ENCODE assay signal across 26 mouse cellular contexts in genomic region chr12:15702137-15702536, GRCm38 (mm10).
DNase-seq lines count a peak whose midpoint lies in the region; ATAC-seq and TF ChIP-seq lines count a peak whose summit lies in the region.
"Had no signal": no experiment of that assay in that cellular context is flagged by ENCODE, and none has a peak within 500 bp of the region (broad histone marks: within the 10 kb centered on the region; RNA-seq: fewer than 3 reads in every experiment).

No protein-coding gene starts in this region.

- 89% methylated on average over 1 of the region's 1 CpGs for WGBS in kidney, postnatal 0 days

- ATAC-seq in kidney, postnatal 0 days (replicated peaks; ENCODE audit: low FRiP score, low read depth): no peak
- ATAC-seq: CD4-positive, CD25-positive, alpha-beta regulatory T cell, adult 4 months; forebrain, embryonic 15.5 days; hindbrain, postnatal 0 days; inflammation-experienced regulatory T-cells, adult 6 months; intestine, embryonic 16.5 days had no signal

- H3K9me3 ChIP-seq in kidney, postnatal 0 days (replicated peaks; ENCODE audit: low read length): no peaks in the 10 kb centered on the region
- no peaks in the 10 kb centered on the region for H3K9me3 ChIP-seq in ES-E14 (ENCODE audit: control insufficient read depth, insufficient read depth, low read depth, low read length)
- H3K9me3 ChIP-seq: embryonic facial prominence, embryonic 12.5 days; embryonic facial prominence, embryonic 15.5 days; forebrain, embryonic 12.5 days; forebrain, embryonic 15.5 days; heart, embryonic 13.5 days had no signal

- TF ChIP-seq CTCF in kidney, postnatal 0 days (IDR thresholded peaks at IDR 0.05; ENCODE audit: low read depth): peak; percentile 8; the same call in 1 of the 2 replicates

- no peaks in the 10 kb centered on the region for H3K27me3 ChIP-seq in kidney, postnatal 0 days (ENCODE audit: insufficient read depth, low read length)
- H3K27me3 ChIP-seq: embryonic facial prominence, embryonic 12.5 days; embryonic facial prominence, embryonic 15.5 days; forebrain, embryonic 12.5 days; forebrain, embryonic 15.5 days; heart, embryonic 13.5 days had no signal

- no peak overlapping the region for H3K4me2 ChIP-seq in kidney, postnatal 0 days (ENCODE audit: low read length)
- H3K4me2 ChIP-seq: embryonic facial prominence, embryonic 12.5 days; embryonic facial prominence, embryonic 15.5 days; forebrain, embryonic 12.5 days; forebrain, embryonic 15.5 days; heart, embryonic 13.5 days; hindbrain, embryonic 14.5 days had no signal

- DNase-seq in kidney, postnatal 0 days (ENCODE audit: low spot score): no peak
- no peak for DNase-seq in kidney, postnatal 25 days
- DNase-seq in ES-E14 (ENCODE audit: low read depth, low spot score): no peak
- no peak for DNase-seq in thymus, postnatal 36 days
- no peak for DNase-seq in spleen, postnatal 36 days (ENCODE audit: low spot score in 2 of 2)
- DNase-seq in layer of hippocampus, postnatal 10 days (ENCODE audit: low spot score in 2 of 2): no peak
- DNase-seq: adrenal gland, postnatal 10 days; adrenal gland, postnatal 36 days; cerebellum, adult 18-20 months; cerebellum, adult 9-10 months; cerebellum, postnatal 14 days; gastrocnemius, postnatal 25 days; heart, adult 18-20 months; heart, postnatal 14 days; heart, postnatal 4 days had no signal

- peaks cover 3% of the 10 kb centered on the region for H3K4me1 ChIP-seq in kidney, postnatal 0 days (replicated peaks; ENCODE audit: insufficient read depth, low read length)
- H3K4me1 ChIP-seq in ES-E14 (ENCODE audit: control insufficient read depth in 2 of 2, insufficient read depth in 2 of 2, low read length in 2 of 2, poor library complexity in 1 of 2): no peaks in the 10 kb centered on the region
- H3K4me1 ChIP-seq in brown adipose tissue, adult 24 weeks (ENCODE audit: control insufficient read depth, insufficient read depth, insufficient read length, low read length): peaks cover 28% of the 10 kb centered on the region
- H3K4me1 ChIP-seq: forebrain, embryonic 12.5 days; forebrain, embryonic 15.5 days had no signal

- no peaks in the 10 kb centered on the region for H3K36me3 ChIP-seq in kidney, postnatal 0 days (ENCODE audit: insufficient read depth, low read length)
- no peaks in the 10 kb centered on the region for H3K36me3 ChIP-seq in ES-E14 (ENCODE audit: control insufficient read depth, insufficient read depth, low read length, poor library complexity, severe bottlenecking)
- H3K36me3 ChIP-seq: embryonic facial prominence, embryonic 12.5 days; embryonic facial prominence, embryonic 15.5 days; forebrain, embryonic 12.5 days; forebrain, embryonic 15.5 days; heart, embryonic 13.5 days had no signal

- in situ Hi-C loops in ES-E14 (cut with MboI; ENCODE audit: low sequenced_read_pairs in 2 of 2, unreplicated experiment in 2 of 2): no loop called here

- H3K4me3 ChIP-seq in kidney, postnatal 0 days (replicated peaks; ENCODE audit: low read depth, low read length): no peak overlapping the region
- no peak overlapping the region for H3K4me3 ChIP-seq in ES-E14 (ENCODE audit: insufficient read depth in 1 of 2, low read depth in 1 of 2, low read length in 2 of 2, poor library complexity in 1 of 2, severe bottlenecking in 1 of 2)
- no peak overlapping the region for H3K4me3 ChIP-seq in brown adipose tissue, adult 24 weeks (ENCODE audit: insufficient read depth, low read depth, low read length)
- H3K4me3 ChIP-seq: embryonic facial prominence, embryonic 12.5 days; embryonic facial prominence, embryonic 15.5 days; forebrain, embryonic 12.5 days; forebrain, embryonic 15.5 days; heart, embryonic 13.5 days had no signal

- no peak overlapping the region for H3K9ac ChIP-seq in kidney, postnatal 0 days (ENCODE audit: low read depth, low read length)
- H3K9ac ChIP-seq in ES-E14 (ENCODE audit: insufficient read depth, low read depth, low read length, poor library complexity, severe bottlenecking): no peak overlapping the region
- H3K9ac ChIP-seq: embryonic facial prominence, embryonic 12.5 days; embryonic facial prominence, embryonic 15.5 days; forebrain, embryonic 12.5 days; forebrain, embryonic 15.5 days; heart, embryonic 13.5 days; hindbrain, embryonic 14.5 days had no signal

- H3K27ac ChIP-seq in kidney, postnatal 0 days: no peak overlapping the region
- H3K27ac ChIP-seq in ES-E14 (ENCODE audit: insufficient read depth, low read depth, low read length, poor library complexity, severe bottlenecking): no peak overlapping the region
- H3K27ac ChIP-seq in brown adipose tissue, adult 24 weeks (replicated peaks; ENCODE audit: low read depth, low read length): peak overlapping the region; percentile 57
- H3K27ac ChIP-seq: embryonic facial prominence, embryonic 12.5 days; embryonic facial prominence, embryonic 15.5 days; forebrain, embryonic 12.5 days; forebrain, embryonic 15.5 days; heart, embryonic 13.5 days; hindbrain, embryonic 14.5 days; hindbrain, postnatal 0 days had no signal

TF ChIP-seq in ES-E14, 5 proteins besides CTCF, POLR2A, EP300 and RAD21:
- TF ChIP-seq ZC3H11A (IDR thresholded peaks at IDR 0.05; ENCODE audit: borderline replicate concordance, low read depth, low read length) (no peak), MAFK (IDR thresholded peaks at IDR 0.05; ENCODE audit: insufficient read depth, low read depth, low read length) (0 out of 2 replicates have a peak, but pooled peaks have one; percentile 52), CHD2 (IDR thresholded peaks at IDR 0.05; ENCODE audit: low read depth, low read length) (no peak), ZNF384 (IDR thresholded peaks at IDR 0.05; ENCODE audit: low read depth, low read length) (no peak), HCFC1 (IDR thresholded peaks at IDR 0.05; ENCODE audit: borderline replicate concordance, insufficient read depth, low read length) (no peak)
